In the genomic region with DNA sequence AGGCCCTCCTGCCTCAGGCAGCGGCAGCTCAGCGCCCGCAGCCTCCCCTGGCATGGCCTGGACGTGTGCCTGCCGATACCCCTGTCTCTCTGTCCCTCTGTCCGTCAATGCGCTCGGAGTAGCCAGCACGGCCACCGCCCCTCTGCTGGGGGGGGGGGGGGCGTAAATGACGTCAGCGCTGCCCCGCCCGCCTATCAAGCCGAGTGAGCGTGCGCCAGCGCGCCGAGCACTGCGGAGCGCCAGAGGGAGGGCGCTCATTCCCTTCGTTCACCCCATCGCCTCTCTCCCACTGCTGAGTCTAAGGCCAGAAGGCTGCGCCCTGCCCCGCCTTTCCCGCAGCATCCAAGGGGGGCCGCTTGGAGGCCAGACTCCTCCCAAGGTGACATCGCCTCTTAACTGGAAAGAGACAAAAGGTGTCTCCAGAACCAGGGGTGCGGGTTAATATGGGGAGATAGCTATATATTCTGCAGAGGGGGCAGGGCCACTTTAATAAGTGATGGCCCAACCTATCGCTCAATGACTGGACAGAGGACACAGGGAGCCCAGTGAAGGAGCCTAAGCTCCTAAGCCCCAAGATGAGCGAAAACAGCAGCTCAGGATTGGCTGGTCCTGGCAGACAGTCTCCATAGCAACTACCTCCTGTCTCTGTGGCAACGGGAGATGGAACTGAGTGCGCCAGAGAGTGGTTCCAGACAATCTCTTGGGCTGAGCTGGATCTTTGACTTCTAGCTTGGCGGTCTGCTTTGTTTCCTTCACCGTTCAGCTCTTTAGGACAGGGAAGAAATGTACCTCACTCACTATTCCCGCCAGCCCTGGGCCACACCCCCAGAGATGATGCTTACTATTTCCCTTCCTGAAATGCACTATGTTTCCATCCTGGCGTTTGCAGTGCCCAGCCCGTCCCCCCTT, we compare ENCODE assay signal across 8 mouse cellular contexts. TPM values are rescaled to one million over a fixed set of nuclear protein-coding genes. Genes with fewer than 3 reads are reported as not detected.
DNase-seq lines count a peak whose midpoint lies in the region; ATAC-seq and TF ChIP-seq lines count a peak whose summit lies in the region.

A gene (minus strand): TSS at position 563 of the 909 bp plus-strand sequence.

- peak within 1 kb of the TSS; percentile 95 for H3K9ac ChIP-seq in hindbrain, embryonic 13.5 days

- H3K4me1 ChIP-seq in testis, adult 2 months (ENCODE audit: control insufficient read depth, insufficient read depth, low read length): peaks cover 13% of the 10 kb centered on the region
- peaks cover 55% of the 10 kb centered on the region for H3K4me1 ChIP-seq in hindbrain, embryonic 13.5 days (replicated peaks)

- H3K36me3 ChIP-seq in testis, adult 2 months (ENCODE audit: control insufficient read depth, insufficient read depth, low read length): no peaks in the 10 kb centered on the region
- peaks cover 30% of the 10 kb centered on the region for H3K36me3 ChIP-seq in hindbrain, embryonic 13.5 days

- H3K4me3 ChIP-seq in testis, adult 2 months (ENCODE audit: control insufficient read depth, low read depth, low read length): peak within 1 kb of the TSS; percentile 61
- H3K4me3 ChIP-seq in hindbrain, embryonic 13.5 days: peak within 1 kb of the TSS; percentile 75

- no peak for TF ChIP-seq POLR2A in testis, adult 2 months (IDR thresholded peaks at IDR 0.05; ENCODE audit: control insufficient read depth, low read depth, low read length)

- no peaks in the 10 kb centered on the region for H3K9me3 ChIP-seq in hindbrain, embryonic 13.5 days

- WGBS in hindbrain, embryonic 13.5 days: 2% methylated on average over 34 of the region's 41 CpGs

- no peaks in the 10 kb centered on the region for H3K27me3 ChIP-seq in testis, adult 2 months (ENCODE audit: control insufficient read depth, insufficient read depth, low read length)
- no peaks in the 10 kb centered on the region for H3K27me3 ChIP-seq in hindbrain, embryonic 13.5 days

- intact Hi-C loops in left cerebral cortex, postnatal 4 days (cut with DNase I): no loop called here
- intact Hi-C loops in gastrocnemius, postnatal 14 days (cut with DNase I; ENCODE audit: low total_unique reads): no loop called here

- ATAC-seq in hindbrain, embryonic 13.5 days (ENCODE audit: low FRiP score): peak; percentile 93

- peak within 1 kb of the TSS; percentile 98 for H3K4me2 ChIP-seq in hindbrain, embryonic 13.5 days

- no peak for TF ChIP-seq CTCF in testis, adult 2 months (IDR thresholded peaks at IDR 0.05; ENCODE audit: control insufficient read depth, insufficient read depth, insufficient replicate concordance, low read depth, low read length)

- DNase-seq in testis, postnatal 10 days (ENCODE audit: low spot score): no peak
- DNase-seq in embryo, embryonic 9.5 days (ENCODE audit: extremely low spot score): peak; percentile 41
- peak; percentile 83 for DNase-seq in left cerebral cortex, postnatal 4 days
- peak; percentile 59 for DNase-seq in neural tube, embryonic 10.5 days (ENCODE audit: extremely low spot score, low spot score)
- DNase-seq in adrenal gland, adult 18-20 months (ENCODE audit: low spot score in 2 of 2): no peak
- DNase-seq in gastrocnemius, postnatal 14 days: no peak

- no peak within 1 kb of the TSS for H3K27ac ChIP-seq in testis, adult 2 months (ENCODE audit: control insufficient read depth, insufficient read depth, low read depth, low read length)
- H3K27ac ChIP-seq in hindbrain, embryonic 13.5 days: peak within 1 kb of the TSS; percentile 99

RNA-seq across cellular contexts. Expression of the gene that starts here (rescaled TPM):
- 1.0 and 1.4 TPM in 2 replicates for polyA plus RNA-seq in testis, adult 2 months (2012; rRNA removed)
- 87.6 and 90.0 TPM in 2 replicates for polyA plus RNA-seq in hindbrain, embryonic 13.5 days (2015; fragmentation: Nextera tagmentation; extraction: Ambion mirVana)
- 10 to 100 TPM; 94.4 to 99.0 TPM for total RNA-seq in left cerebral cortex, postnatal 4 days (2021)
- total RNA-seq in adrenal gland, adult 18-20 months (2021): 1 to 10 TPM; 1.6 to 1.9 TPM
- under 1 TPM; 0.18 to 0.82 TPM for total RNA-seq in gastrocnemius, postnatal 14 days (2021)

Comparison
In these comparisons a context has a peak if more than half of its experiments do, and no peak if none do; other contexts are left out.
1. RNA of the gene that starts here (total RNA-seq): 94.4 to 99.0 TPM in left cerebral cortex, postnatal 4 days; 1.6 to 1.9 TPM in adrenal gland, adult 18-20 months and 0.18 to 0.82 TPM in gastrocnemius, postnatal 14 days; every median in the first group is over 10 times any median in the second.
2. RNA of the gene that starts here (polyA plus RNA-seq): 87.6 to 90.0 TPM in hindbrain, embryonic 13.5 days; 1.0 to 1.4 TPM in testis, adult 2 months; every median in the first group is over 10 times any median in the second.
3. DNase-seq: peak in embryo, embryonic 9.5 days (single experiment), left cerebral cortex, postnatal 4 days (single experiment) and neural tube, embryonic 10.5 days (single experiment); none in testis, postnatal 10 days (single experiment), adrenal gland, adult 18-20 months (0 of 2) and gastrocnemius, postnatal 14 days (single experiment).